Mouse (Mus musculus): ENCODE results near the gene Adarb1.

GRCm38 (mm10) chr10:77406486-77406885 is 11.6 kb downstream of the Adarb1 start:
- no peak for TF ChIP-seq CTCF (IDR thresholded peaks at IDR 0.05; ENCODE audit: low read depth)
- TF ChIP-seq EP300 (IDR thresholded peaks at IDR 0.05; ENCODE audit: low read depth), result no peak

Measured in liver, embryonic 14.5 days (tissue).